Mouse (Mus musculus) lung, embryonic 15.5 days (tissue): ENCODE measurements at regions not wholly inside any gene's neighbourhood (a gene's known extent, or its start where the extent isn't known, plus 50 kb on each side); places are given as distances from the start of the nearest gene placed in this dataset.
"Not testable (repeated sequence)": the region's sequence is repeated elsewhere in the genome, so short reads cannot be mapped to it uniquely, and the experiment has no call there.

ENCODE experiments used
- ATAC-seq: fragments of 200-750 bp; cut with Nextera tagmentation; 2 replicates; pipeline ENCODE4 v1.8.0; 2017; ENCODE audit warnings: moderate number of reproducible peaks, borderline replicate concordance; ENCODE audit not compliant: low FRiP score, low TSS enrichment; ENCODE audit errors: extremely low read depth
- H3K27ac ChIP-seq: fragments of 300-500 bp; sonication (generic); 2 replicates; pipeline ENCODE4 v1.5.1; 2015; ENCODE audit warnings: moderate library complexity, mild to moderate bottlenecking, inconsistent platforms
- H3K27me3 ChIP-seq: fragments of 300-500 bp; sonication (generic); 2 replicates; pipeline ENCODE4 v1.6.1; 2015; ENCODE audit warnings: inconsistent platforms
- H3K36me3 ChIP-seq: fragments of 300-500 bp; sonication (generic); 2 replicates; pipeline ENCODE4 v1.6.1; 2015; ENCODE audit warnings: inconsistent platforms
- H3K4me1 ChIP-seq: fragments of 300-500 bp; sonication (generic); 2 replicates; pipeline ENCODE4 v1.6.1; 2015; ENCODE audit warnings: inconsistent platforms
- H3K4me2 ChIP-seq: fragments of 300-500 bp; sonication (generic); 2 replicates; pipeline ENCODE4 v1.6.1; 2015; ENCODE audit warnings: inconsistent platforms, mild to moderate bottlenecking, moderate library complexity
- H3K4me3 ChIP-seq: fragments of 300-500 bp; sonication (generic); 2 replicates; pipeline ENCODE4 v1.5.1; 2015; ENCODE audit warnings: mild to moderate bottlenecking, inconsistent platforms
- H3K9ac ChIP-seq: fragments of 300-500 bp; sonication (generic); 2 replicates; pipeline ENCODE4 v1.6.1; 2015; ENCODE audit warnings: inconsistent platforms
- H3K9me3 ChIP-seq: fragments of 300-500 bp; sonication (generic); 2 replicates; pipeline ENCODE4 v1.6.1; 2016; ENCODE audit warnings: inconsistent platforms
- WGBS: fragments of 180-500 bp; shearing (Covaris S2); methylation state at CpG from one replicate; pipeline ENCODE4 v1.1.7; 2015; 5-methylcytosine and 5-hydroxymethylcytosine counted together

DNA sequence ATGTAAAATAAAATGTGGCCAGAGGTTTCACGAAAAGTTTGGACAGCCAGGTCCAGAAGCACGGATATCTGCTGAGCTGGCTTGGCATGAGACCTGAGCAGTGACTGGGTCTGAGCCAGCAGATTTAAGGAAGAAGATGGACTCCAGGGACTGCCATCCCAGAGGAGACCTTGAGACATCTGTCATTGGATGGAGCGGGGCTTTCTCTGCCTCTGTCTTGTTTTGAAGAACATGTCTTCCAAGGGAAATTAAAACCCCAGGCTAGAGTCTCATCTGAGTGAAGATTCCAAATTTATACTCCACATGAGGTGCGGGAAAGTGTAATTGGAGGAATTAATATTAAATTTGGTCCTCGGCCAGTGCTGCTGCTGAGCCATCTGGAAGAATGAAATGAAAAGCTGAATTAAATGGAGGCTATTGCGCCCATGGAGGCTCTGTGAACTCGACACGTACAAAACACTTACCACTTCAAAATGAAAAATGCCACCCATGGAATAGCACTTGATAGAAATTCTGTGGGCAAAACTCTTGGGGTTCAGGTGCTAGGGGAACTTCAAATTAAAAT is 129.8 kb upstream of the Adcy2 start:
- Histone ChIP-seq H3K4me1 (no peaks in the 10 kb centered on the region), H3K27me3 (no peaks in the 10 kb centered on the region), H3K4me2 (no peak overlapping the region), H3K36me3 (no peaks in the 10 kb centered on the region), H3K27ac (no peak overlapping the region), H3K9me3 (no peaks in the 10 kb centered on the region), H3K4me3 (no peak overlapping the region), H3K9ac (no peak overlapping the region)
- 77% methylated on average over 8 of the region's 8 CpGs for WGBS
- no peak for ATAC-seq

DNA sequence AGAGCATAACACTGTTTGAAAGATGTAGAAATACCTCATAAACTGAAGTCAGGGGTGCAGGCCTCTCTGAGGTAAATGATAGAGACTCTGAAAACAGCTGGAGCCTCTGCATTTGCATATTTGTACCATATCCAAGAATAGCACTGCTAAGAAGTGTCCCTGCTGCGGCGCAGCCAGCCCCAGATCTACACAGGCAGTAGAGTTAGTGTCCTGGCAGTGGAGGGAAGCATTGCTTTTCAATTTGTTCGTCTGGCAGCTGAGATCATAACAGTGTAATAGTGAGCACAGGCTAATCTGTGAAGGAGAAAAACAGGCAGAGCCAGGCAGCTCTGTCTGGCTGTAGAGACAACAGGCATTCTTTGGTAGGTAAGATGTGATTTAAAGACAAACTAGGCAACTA is 128.2 kb upstream of the Adcy2 start:
- H3K4me3 ChIP-seq = no peak overlapping the region
- peak; percentile 69; the same call in 1 of the 2 replicates for ATAC-seq
- H3K27ac ChIP-seq = no peak overlapping the region
- no peaks in the 10 kb centered on the region for H3K9me3 ChIP-seq
- no peaks in the 10 kb centered on the region for H3K4me1 ChIP-seq
- H3K36me3 ChIP-seq = no peaks in the 10 kb centered on the region
- H3K4me2 ChIP-seq = no peak overlapping the region
- 52% methylated on average over 3 of the region's 3 CpGs for WGBS
- H3K27me3 ChIP-seq = no peaks in the 10 kb centered on the region
- no peak overlapping the region for H3K9ac ChIP-seq

DNA sequence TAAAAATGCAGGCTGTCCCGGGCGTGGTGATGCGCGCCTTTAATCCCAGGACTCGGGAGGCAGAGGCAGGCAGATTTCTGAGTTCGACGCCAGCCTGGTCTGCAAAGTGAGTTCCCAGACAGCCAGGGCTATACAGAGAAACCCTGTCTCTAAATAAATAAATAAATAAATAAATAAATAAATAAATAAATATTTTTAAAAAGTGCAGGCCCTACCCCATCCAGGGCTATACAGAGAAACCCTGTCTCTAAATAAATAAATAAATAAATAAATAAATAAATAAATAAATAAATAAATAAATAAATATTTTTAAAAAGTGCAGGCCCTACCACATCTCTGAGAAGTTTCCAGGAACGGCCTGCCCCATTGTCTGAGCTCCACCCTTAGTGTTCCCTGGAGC is 119.4 kb upstream of the Adcy2 start:
- not testable (repeated sequence) for H3K4me3 ChIP-seq, H3K36me3 ChIP-seq, H3K4me1 ChIP-seq, H3K9ac ChIP-seq, H3K27me3 ChIP-seq, H3K27ac ChIP-seq, H3K4me2 ChIP-seq, H3K9me3 ChIP-seq
- WGBS = 92% methylated on average over 8 of the region's 8 CpGs
- ATAC-seq = 0 out of 2 replicates have a peak, but pooled peaks have one; percentile 27

DNA sequence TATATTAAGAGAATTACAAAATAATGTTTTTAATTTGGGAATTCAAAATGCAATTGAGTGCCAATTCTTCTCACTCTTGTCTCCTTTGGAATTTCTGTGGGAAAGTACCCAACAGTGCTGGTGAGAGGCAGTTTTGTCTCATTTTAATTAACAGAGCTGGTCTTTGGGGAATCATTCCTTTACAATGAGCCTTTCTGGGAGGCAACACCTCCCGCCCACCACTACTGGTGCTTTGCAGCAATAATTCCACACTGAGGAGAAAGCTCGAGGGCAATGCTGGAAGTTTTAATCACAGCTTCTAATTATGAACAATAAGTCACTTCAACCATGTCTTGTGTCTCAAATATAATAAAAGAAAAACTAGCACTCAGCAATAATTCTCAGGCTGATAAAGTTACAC is 109.8 kb upstream of the Adcy2 start:
- no peak for ATAC-seq
- Histone ChIP-seq H3K4me3 (no peak overlapping the region), H3K4me1 (no peaks in the 10 kb centered on the region), H3K36me3 (no peaks in the 10 kb centered on the region), H3K9ac (no peak overlapping the region), H3K27ac (no peak overlapping the region), H3K4me2 (no peak overlapping the region), H3K27me3 (no peaks in the 10 kb centered on the region), H3K9me3 (no peaks in the 10 kb centered on the region)
- 64% methylated on average over 2 of the region's 2 CpGs for WGBS

DNA sequence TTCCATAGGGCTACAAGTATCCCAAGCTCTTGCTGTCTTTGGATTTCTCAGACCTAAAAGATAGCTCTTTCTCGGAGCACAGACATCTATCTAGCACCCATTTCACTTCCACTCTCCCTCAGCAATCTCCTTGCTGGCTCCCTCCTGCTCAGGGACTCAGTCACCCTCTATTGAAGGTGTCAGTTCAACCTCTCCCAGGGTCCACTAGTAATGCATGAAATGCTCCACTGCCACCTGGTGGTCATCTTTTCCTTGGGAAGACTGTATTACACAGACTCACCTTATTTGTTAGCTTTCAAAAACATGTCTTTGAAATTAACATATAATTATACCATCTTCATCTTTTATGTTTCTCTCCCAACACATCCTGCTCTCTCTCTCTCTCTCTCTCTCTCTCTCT is 87.3 kb upstream of the Adcy2 start:
- ATAC-seq = no peak
- no peak overlapping the region for H3K4me2 ChIP-seq
- H3K4me3 ChIP-seq = no peak overlapping the region
- H3K9me3 ChIP-seq = no peaks in the 10 kb centered on the region
- H3K36me3 ChIP-seq = no peaks in the 10 kb centered on the region
- H3K27ac ChIP-seq = no peak overlapping the region
- 42% methylated on average over 1 of the region's 1 CpGs for WGBS
- H3K9ac ChIP-seq = no peak overlapping the region
- no peaks in the 10 kb centered on the region for H3K4me1 ChIP-seq
- H3K27me3 ChIP-seq = no peaks in the 10 kb centered on the region

DNA sequence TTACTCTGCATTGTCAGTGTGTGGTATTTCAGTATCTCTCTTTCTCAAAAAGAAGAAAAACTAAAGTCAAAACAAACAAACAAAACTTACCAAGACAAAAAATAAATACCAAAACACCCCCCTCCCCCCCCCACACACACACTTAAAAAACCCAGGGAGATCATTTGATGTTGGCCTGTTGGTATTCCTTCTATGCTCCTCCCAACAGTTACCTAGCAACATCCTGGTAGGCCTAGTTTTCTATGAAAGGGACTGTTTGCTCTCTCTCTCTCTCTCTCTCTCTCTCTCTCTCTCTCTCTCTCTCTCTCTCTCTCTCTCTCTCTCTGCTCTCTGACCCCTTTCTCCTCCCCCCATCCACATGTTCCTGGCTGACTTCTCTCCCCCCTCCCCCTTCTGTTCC is 71.0 kb upstream of the Adcy2 start:
- H3K9me3 ChIP-seq = no peaks in the 10 kb centered on the region
- no peak overlapping the region for H3K9ac ChIP-seq
- no peak overlapping the region for H3K4me3 ChIP-seq
- no peak for ATAC-seq
- no peaks in the 10 kb centered on the region for H3K4me1 ChIP-seq
- no peaks in the 10 kb centered on the region for H3K36me3 ChIP-seq
- H3K4me2 ChIP-seq = no peak overlapping the region
- no peak overlapping the region for H3K27ac ChIP-seq
- H3K27me3 ChIP-seq = no peaks in the 10 kb centered on the region

DNA sequence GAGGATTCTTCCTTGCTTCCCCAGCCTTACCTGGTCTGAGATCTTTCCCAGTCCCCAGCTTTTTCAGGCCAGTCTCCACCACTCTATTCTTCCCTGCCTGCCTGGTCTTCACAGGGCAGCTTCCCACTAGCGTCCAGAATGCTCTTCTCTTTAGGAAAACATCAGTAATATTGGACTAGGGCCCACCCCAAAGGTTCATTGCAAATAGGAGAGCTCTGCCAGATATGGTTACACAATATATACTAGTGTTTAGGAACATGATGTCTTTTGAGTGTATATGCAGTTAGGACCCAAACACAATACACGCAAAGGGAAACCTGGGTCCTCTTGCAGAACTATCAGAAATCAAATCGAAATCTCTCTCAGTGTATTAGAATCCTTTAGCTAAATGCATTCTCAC is 70.5 kb upstream of the Adcy2 start:
- H3K4me1 ChIP-seq = no peaks in the 10 kb centered on the region

DNA sequence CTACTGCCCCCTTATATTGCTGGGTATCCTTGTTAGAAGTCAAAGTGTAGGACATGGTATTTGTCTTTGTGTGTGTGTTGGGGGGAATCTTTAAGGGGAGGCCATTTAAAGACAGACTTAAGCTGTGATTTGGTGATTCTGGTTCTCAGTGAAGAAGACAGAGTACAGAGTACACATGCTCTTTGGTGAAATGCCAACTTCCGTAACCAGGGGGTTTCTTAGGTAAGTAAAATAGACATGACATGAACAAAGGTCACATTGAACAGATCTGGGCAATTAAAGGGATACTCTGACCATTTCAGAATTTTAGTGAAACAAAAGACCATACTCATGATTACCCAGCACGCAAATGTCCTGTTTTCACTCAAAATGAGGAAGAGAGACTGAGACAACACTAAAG is 67.3 kb upstream of the Adcy2 start:
- WGBS = 80% methylated on average over 2 of the region's 2 CpGs
- Histone ChIP-seq H3K27ac (no peak overlapping the region), H3K4me2 (no peak overlapping the region), H3K36me3 (no peaks in the 10 kb centered on the region), H3K9ac (no peak overlapping the region), H3K4me1 (no peaks in the 10 kb centered on the region), H3K4me3 (no peak overlapping the region), H3K27me3 (no peaks in the 10 kb centered on the region), H3K9me3 (no peaks in the 10 kb centered on the region)
- ATAC-seq = no peak

More for the DNA sequence above, 70.5 kb upstream of the Adcy2 start:
- Histone ChIP-seq H3K9ac (no peak overlapping the region), H3K4me3 (no peak overlapping the region), H3K27ac (no peak overlapping the region), H3K36me3 (no peaks in the 10 kb centered on the region), H3K9me3 (no peaks in the 10 kb centered on the region), H3K27me3 (no peaks in the 10 kb centered on the region), H3K4me2 (no peak overlapping the region)
- 67% methylated on average over 3 of the region's 3 CpGs for WGBS
- ATAC-seq = no peak

DNA sequence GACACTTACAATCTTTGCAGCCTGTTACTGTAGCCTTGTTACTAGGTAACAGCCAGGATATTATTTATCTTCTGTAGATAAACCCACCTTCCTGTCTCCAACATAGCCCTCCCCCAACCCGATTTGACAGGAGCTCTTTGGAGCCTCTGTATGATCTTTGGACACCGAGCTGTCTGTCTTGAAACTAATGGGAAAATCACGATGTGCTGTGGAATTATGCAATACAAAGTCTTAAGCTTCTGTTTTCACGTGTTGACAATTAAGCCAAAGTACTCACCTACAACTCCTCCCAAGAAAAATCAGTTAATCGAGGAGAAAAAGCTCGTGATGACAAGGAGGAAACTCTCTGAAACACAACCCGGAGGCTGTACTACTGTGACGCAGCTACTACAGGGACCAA is 65.9 kb upstream of the Adcy2 start:
- 50% methylated on average over 8 of the region's 8 CpGs for WGBS
- no peaks in the 10 kb centered on the region for H3K4me1 ChIP-seq

DNA sequence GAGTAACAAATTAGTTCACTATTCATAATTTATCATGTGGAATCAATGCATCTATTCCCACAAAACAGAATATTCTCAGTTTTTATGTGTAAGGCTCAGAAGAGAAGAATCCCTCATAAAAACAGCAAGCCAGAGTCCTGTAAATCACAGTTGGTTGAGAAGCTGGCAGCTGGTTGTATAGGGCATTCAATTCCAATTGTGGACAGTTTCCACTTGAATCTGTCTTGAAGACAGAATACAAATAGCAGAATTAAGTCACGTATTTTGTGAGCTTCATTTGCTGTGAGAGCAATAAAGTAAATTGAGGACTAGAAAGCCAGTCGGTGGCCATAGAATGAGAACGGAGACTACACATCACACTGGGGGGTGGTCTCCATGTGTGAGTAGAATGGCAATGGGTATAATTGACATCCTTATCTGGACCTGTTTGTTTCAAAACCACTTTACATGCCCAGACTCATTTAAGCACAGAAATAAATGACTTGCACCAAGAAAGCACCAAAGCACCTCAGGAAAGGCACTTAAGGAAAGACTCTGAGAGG is 63.4 kb upstream of the Adcy2 start:
- no peaks in the 10 kb centered on the region for H3K9me3 ChIP-seq
- WGBS = 79% methylated on average over 3 of the region's 3 CpGs
- no peaks in the 10 kb centered on the region for H3K27me3 ChIP-seq
- no peak overlapping the region for H3K9ac ChIP-seq
- H3K27ac ChIP-seq = no peak overlapping the region
- H3K4me3 ChIP-seq = no peak overlapping the region
- no peaks in the 10 kb centered on the region for H3K4me1 ChIP-seq
- no peaks in the 10 kb centered on the region for H3K36me3 ChIP-seq
- H3K4me2 ChIP-seq = no peak overlapping the region
- ATAC-seq = no peak

More for the DNA sequence above, 65.9 kb upstream of the Adcy2 start:
- no peak for ATAC-seq
- no peak overlapping the region for H3K4me2 ChIP-seq
- H3K9ac ChIP-seq = no peak overlapping the region
- no peaks in the 10 kb centered on the region for H3K27me3 ChIP-seq
- H3K9me3 ChIP-seq = no peaks in the 10 kb centered on the region
- H3K27ac ChIP-seq = no peak overlapping the region
- H3K4me3 ChIP-seq = no peak overlapping the region
- no peaks in the 10 kb centered on the region for H3K36me3 ChIP-seq

DNA sequence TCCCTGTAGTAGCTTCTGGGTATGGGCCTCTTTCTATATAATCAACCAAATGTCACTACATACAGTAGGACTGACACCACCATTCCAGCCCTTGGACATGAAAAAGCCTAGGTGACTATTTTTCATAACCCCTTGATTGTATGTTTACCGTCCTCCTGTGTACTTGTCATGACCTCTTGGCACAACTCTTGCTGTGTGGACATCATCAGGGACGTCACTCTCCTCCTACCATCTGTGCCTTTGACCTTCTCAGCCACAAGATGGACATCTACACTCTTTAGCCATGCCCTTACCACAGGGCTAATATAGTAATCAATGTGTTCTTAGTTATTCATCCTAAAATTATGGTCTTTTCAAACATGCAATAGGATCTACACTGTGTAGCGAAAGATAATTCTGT is 62.1 kb upstream of the Adcy2 start:
- H3K9ac ChIP-seq = no peak overlapping the region
- no peak overlapping the region for H3K4me2 ChIP-seq
- H3K36me3 ChIP-seq = no peaks in the 10 kb centered on the region
- no peak overlapping the region for H3K27ac ChIP-seq
- no peak overlapping the region for H3K4me3 ChIP-seq
- H3K4me1 ChIP-seq = no peaks in the 10 kb centered on the region
- no peak for ATAC-seq
- no peaks in the 10 kb centered on the region for H3K27me3 ChIP-seq
- 77% methylated on average over 3 of the region's 3 CpGs for WGBS
- H3K9me3 ChIP-seq = no peaks in the 10 kb centered on the region
